Mouse (Mus musculus) forelimb bud, embryonic 11.5 days (tissue): Measurements from ENCODE around the gene Prpf31.

Experiments used
- DNase-seq: peaks from one replicate; pipeline ENCODE4 v3.0.0-alpha.2; 2012; ENCODE audit warnings: low read depth, low spot score

Prpf31 gene

DNA sequence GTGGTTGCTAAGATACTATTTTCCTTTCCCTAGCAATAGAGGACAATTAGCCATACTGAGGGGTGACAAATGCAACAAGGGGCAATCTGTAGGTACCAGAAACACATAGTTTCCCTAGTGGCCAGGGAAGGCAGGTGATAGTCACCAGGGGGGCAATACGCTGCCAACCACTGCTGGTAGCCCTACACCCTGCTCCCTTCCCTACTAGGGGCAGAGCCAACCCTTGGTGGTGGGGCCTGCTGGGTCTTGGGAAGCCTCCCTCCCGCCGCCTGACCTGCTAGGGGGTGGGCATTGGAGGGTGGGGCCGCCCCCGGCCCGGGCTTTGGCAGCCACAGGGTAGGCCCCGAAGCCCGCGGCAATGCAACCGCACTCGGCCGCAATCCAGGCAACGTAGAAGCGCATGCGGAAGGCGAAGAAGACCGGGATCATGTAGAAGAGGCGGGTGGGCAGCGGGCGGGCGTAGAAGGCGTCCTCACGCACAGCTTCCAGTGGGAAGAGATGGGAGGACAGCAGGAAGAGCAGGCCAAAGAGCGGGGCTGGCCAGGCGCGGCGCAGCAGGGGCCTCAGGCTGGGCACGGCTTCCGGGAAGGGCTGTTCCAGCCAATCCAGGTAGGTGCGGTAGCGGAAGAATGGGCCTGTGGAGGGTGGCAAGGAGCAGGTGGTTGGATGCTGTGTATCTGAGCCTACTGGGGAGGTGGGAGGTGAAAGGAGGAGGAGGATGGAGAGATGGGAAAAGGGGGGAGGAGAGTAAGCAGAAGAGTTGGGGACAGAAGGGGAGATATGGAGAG lies 55.8 kb downstream of the Prpf31 start:
- no peak for DNase-seq

DNA sequence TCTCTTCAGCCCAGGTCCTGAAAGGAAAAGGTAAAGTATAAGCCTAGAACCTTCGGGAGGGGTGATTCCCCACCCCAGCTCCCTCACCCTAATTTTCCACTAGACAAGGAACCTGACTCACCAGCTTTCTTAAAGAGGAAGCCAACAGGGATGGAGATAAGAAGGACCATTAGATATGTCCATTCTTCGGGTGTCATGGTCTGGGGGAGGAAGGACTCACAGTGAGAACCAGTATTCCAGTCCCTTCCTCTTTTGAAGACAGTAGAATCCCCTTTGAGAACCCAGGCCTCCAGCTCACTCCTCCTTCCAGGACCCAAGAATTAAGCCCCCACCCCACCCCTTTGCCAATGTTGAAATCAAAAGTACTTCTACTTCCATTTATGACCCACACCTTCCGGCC lies 62.1 kb downstream of the Prpf31 start:
- no peak for DNase-seq
